Mouse (Mus musculus) liver, embryonic 16.5 days (tissue): ENCODE data around the gene Crb2. TPM values are rescaled to one million over a fixed set of nuclear protein-coding genes. Genes with fewer than 3 reads are reported as not detected.

Experiments
- ATAC-seq: fragments of 200-750 bp; cut with Nextera tagmentation; 2 replicates; pipeline ENCODE4 v1.8.0; 2017; ENCODE audit warnings: low read depth, mild to moderate bottlenecking, moderate number of reproducible peaks, moderate library complexity
- H3K27ac ChIP-seq: fragments of 300-500 bp; sonication (generic); 2 replicates; pipeline ENCODE4 v1.5.1; 2014; ENCODE audit warnings: mild to moderate bottlenecking, low read length
- H3K27me3 ChIP-seq: fragments of 300-500 bp; sonication (generic); 2 replicates; pipeline ENCODE4 v1.6.1; 2014; ENCODE audit warnings: low read depth, low read length, mixed read lengths; ENCODE audit not compliant: control insufficient read depth, insufficient read depth
- H3K36me3 ChIP-seq: fragments of 300-500 bp; sonication (generic); 2 replicates; pipeline ENCODE4 v1.6.1; 2014; ENCODE audit warnings: mild to moderate bottlenecking; ENCODE audit not compliant: control insufficient read depth, insufficient read depth
- H3K4me1 ChIP-seq: fragments of 300-500 bp; sonication (generic); 2 replicates; pipeline ENCODE4 v1.6.1; 2014; ENCODE audit warnings: low read depth, low read length, mixed read lengths; ENCODE audit not compliant: control insufficient read depth
- H3K4me2 ChIP-seq: fragments of 300-500 bp; sonication (generic); 2 replicates; pipeline ENCODE4 v1.6.1; 2014; ENCODE audit warnings: low read depth, low read length, mixed read lengths
- H3K4me3 ChIP-seq: fragments of 300-500 bp; sonication (generic); 2 replicates; pipeline ENCODE4 v1.5.1; 2014; ENCODE audit warnings: low read depth, mild to moderate bottlenecking, low read length
- H3K9ac ChIP-seq: fragments of 300-500 bp; sonication (generic); 2 replicates; pipeline ENCODE4 v1.6.1; 2014; ENCODE audit warnings: low read depth, low read length
- H3K9me3 ChIP-seq: fragments of 300-500 bp; sonication (generic); replicated peaks from 2 replicates; pipeline ENCODE4 v1.6.1; 2016; ENCODE audit warnings: low read length; ENCODE audit not compliant: control insufficient read depth
- WGBS: fragments of 180-500 bp; shearing (Covaris S2); extraction: QIAGEN DNeasy Blood & Tissue Kit; methylation state at CpG from one replicate; pipeline ENCODE4 v1.1.7; 2014; ENCODE audit not compliant: insufficient replicate concordance; 5-methylcytosine and 5-hydroxymethylcytosine counted together
- polyA plus RNA-seq: library from polyadenylated mRNA; unstranded; fragments of >200 nt; fragmentation: Nextera tagmentation; extraction: Ambion mirVana; gene quantifications from 2 replicates; pipeline ENCODE4 v1.2.1, GENCODE M21; 2015

The Crb2 gene
- polyA plus RNA-seq, 1 experiment from 2014 or later = 0.06 TPM

DNA sequence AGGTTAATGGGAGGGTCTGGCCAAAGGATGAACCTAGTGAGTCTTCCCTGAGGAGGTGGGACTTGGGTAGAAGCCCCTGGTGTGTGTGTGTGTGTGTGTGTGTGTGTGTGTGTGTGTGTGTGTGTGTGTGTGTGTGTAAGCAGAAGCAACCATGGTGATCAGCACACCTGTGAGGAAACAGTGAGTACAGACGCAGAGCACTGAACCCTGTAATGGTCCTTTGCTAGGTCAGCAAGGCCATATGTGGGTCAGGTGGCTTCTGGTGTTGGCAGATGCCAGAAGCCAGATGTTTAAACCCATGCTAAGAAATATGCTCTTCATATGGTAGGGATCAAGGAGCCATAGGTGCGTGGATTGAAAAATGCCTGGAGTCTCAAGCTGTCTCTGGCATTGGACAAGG lies 11.5 kb upstream of the Crb2 start:
- Histone ChIP-seq H3K4me3 (no peak overlapping the region), H3K27me3 (no peaks in the 10 kb centered on the region), H3K9me3 (no peaks in the 10 kb centered on the region), H3K4me2 (no peak overlapping the region), H3K36me3 (no peaks in the 10 kb centered on the region), H3K9ac (no peak overlapping the region), H3K27ac (no peak overlapping the region), H3K4me1 (no peaks in the 10 kb centered on the region)
- WGBS = 73% methylated on average over 2 of the region's 2 CpGs
- ATAC-seq = no peak

DNA sequence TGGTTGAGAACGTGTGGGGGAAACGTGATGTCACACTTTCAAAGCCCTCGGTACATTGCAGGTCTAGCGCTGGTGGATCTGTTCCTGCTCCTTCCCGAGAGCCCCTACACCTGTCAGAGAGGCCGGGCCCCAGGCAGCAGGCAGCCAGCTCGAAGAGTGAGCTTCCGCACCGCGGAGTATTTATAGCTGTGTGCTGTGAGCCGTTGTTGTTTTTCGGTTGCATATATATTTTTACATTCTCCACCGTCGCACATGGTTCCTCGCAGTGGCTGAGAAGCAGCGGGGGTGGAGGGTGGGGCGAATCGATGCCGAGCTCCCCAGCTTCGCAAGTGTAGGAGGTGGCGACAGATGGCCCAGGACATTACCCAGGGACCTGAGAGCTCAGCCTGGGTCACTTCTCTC lies 11.0 kb upstream of the Crb2 start:
- ATAC-seq = no peak; the same call in 1 of the 2 replicates
- 14% methylated on average over 21 of the region's 21 CpGs for WGBS
- H3K27ac ChIP-seq = no peak overlapping the region
- H3K4me1 ChIP-seq = no peaks in the 10 kb centered on the region
- H3K36me3 ChIP-seq = no peaks in the 10 kb centered on the region
- H3K9ac ChIP-seq = no peak overlapping the region
- no peaks in the 10 kb centered on the region for H3K27me3 ChIP-seq
- H3K9me3 ChIP-seq = no peaks in the 10 kb centered on the region
- no peak overlapping the region for H3K4me2 ChIP-seq
- no peak overlapping the region for H3K4me3 ChIP-seq

GRCm38 (mm10) chr2:37766027-37766761 lies 9.9 kb upstream of the Crb2 start:
- WGBS = 32% methylated on average over 11 of the region's 11 CpGs
- 0 out of 2 replicates have a peak, but pooled peaks have one; percentile 8 for ATAC-seq
- Histone ChIP-seq H3K4me2 (no peak overlapping the region), H3K27ac (no peak overlapping the region), H3K9me3 (no peaks in the 10 kb centered on the region), H3K36me3 (no peaks in the 10 kb centered on the region), H3K27me3 (no peaks in the 10 kb centered on the region), H3K9ac (no peak overlapping the region), H3K4me3 (no peak overlapping the region), H3K4me1 (no peaks in the 10 kb centered on the region)

DNA sequence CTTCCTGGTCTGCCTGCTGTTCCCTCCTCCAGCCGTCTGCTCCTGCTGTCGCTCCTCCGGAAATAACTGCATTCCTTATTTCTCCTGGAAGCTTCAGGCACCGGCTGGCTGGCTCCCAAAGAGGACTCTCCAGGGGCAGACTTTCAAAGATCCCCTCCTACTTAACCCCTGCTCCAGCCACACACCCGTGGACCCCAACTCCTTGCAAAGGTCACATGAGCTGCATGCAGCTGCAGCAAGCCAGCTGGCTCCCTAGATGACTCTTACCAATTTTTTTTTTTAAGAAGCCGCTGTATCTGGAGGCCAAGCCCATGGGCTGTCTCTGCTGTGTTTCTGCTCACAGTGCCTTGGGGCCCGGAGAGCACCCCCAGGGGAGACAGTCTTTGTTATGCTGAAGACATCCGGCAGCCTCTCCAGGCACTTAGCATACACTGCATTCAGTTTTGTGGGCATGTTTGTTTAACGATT lies 8.9 kb upstream of the Crb2 start:
- WGBS = 43% methylated on average over 9 of the region's 9 CpGs
- no peak for ATAC-seq
- no peak overlapping the region for H3K27ac ChIP-seq

GRCm38 (mm10) chr2:37767739-37768138 lies 8.3 kb upstream of the Crb2 start:
- no peaks in the 10 kb centered on the region for H3K4me1 ChIP-seq
- no peak for ATAC-seq
- H3K9ac ChIP-seq = no peak overlapping the region
- no peak overlapping the region for H3K27ac ChIP-seq
- H3K36me3 ChIP-seq = no peaks in the 10 kb centered on the region
- no peak overlapping the region for H3K4me3 ChIP-seq
- H3K9me3 ChIP-seq = no peaks in the 10 kb centered on the region
- whole genome bisulfite sequencing = 55% methylated on average over 3 of the region's 3 CpGs
- H3K27me3 ChIP-seq = no peaks in the 10 kb centered on the region
- H3K4me2 ChIP-seq = no peak overlapping the region

More for the DNA sequence above, 8.9 kb upstream of the Crb2 start:
- Histone ChIP-seq H3K4me3 (no peak overlapping the region), H3K9me3 (no peaks in the 10 kb centered on the region), H3K36me3 (no peaks in the 10 kb centered on the region), H3K4me2 (no peak overlapping the region), H3K4me1 (no peaks in the 10 kb centered on the region), H3K9ac (no peak overlapping the region), H3K27me3 (no peaks in the 10 kb centered on the region)

DNA sequence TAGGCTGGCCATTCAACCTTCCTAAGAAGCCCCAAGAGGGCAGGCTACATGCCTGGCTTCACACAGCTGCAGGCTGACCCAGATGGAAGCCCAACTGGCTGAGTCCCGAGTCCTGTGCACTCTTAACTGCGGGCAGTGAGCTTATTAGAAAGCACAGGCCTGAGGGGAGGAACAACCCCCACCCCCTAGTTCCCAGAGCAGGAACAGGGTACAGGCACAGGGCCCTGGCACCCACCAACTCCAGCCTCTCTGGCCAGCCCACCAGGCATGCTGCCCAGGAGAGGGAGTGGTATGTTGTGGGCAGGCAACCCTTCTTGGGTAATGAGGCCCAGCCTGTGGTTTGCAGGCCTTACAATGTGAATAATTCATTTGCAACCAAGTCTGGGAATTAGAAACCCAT lies 7.1 kb upstream of the Crb2 start:
- WGBS = 46% methylated on average over 2 of the region's 2 CpGs
- Histone ChIP-seq H3K27me3 (no peaks in the 10 kb centered on the region), H3K27ac (no peak overlapping the region), H3K4me3 (no peak overlapping the region), H3K4me1 (no peaks in the 10 kb centered on the region), H3K9ac (no peak overlapping the region), H3K4me2 (no peak overlapping the region), H3K36me3 (no peaks in the 10 kb centered on the region), H3K9me3 (no peaks in the 10 kb centered on the region)
- ATAC-seq = no peak

DNA sequence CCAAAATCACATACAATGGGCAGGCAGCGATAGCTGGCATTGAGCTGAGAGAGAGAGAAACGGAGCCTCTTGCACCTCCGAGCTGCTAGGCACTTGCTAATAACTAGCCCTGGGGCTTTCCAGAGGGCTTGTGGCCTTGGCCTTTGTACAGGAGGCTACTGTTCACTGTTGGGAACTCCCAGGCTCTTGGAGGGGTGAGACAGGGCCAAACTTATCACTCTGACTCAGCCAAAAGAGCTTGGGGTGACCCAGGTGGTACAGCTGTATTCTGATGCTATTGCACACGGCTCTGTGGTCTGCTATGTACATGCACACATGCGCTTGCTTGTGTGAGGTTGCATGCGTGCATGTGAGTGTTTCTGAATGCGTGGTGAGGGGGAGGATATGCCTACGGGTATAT lies 6.3 kb upstream of the Crb2 start:
- Histone ChIP-seq H3K4me2 (no peak overlapping the region), H3K9ac (no peak overlapping the region), H3K4me3 (no peak overlapping the region), H3K9me3 (no peaks in the 10 kb centered on the region), H3K27me3 (no peaks in the 10 kb centered on the region), H3K27ac (no peak overlapping the region), H3K36me3 (no peaks in the 10 kb centered on the region), H3K4me1 (no peaks in the 10 kb centered on the region)
- ATAC-seq = no peak
- 68% methylated on average over 8 of the region's 8 CpGs for WGBS

- H3K9ac ChIP-seq = no peak overlapping the region
- under 1% methylated on average over 18 of the region's 18 CpGs for WGBS
- ATAC-seq = peak; percentile 53
Measured at GRCm38 (mm10) chr2:37771618-37772285, 4.3 kb upstream of the Crb2 start.

DNA sequence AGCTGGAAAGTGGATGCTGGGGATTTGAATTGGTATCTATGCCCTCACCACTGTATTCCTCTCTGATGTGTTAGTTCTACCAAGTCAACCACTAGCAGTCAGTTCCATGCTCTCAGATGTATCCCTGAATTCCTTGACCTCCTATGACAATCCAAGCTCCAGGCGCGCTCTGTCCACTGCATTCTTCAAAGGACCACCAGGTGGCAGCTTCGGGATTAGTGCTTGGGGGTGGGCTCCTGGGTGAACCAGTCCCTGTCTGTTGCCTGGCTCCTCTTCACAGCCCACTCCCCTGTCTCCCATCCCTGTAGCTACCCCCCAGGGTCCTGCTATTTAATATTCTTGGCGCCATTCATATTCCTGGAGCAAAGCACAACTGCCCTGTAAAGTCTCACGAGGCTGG lies 1.5 kb upstream of the Crb2 start:
- Histone ChIP-seq H3K4me2 (no peak overlapping the region), H3K4me1 (peaks cover 4% of the 10 kb centered on the region), H3K27me3 (peaks cover 24% of the 10 kb centered on the region), H3K9me3 (no peaks in the 10 kb centered on the region), H3K4me3 (no peak overlapping the region), H3K27ac (no peak overlapping the region), H3K36me3 (no peaks in the 10 kb centered on the region), H3K9ac (no peak overlapping the region)
- 13% methylated on average over 5 of the region's 5 CpGs for WGBS
- ATAC-seq = no peak

More at GRCm38 (mm10) chr2:37771618-37772285, 4.3 kb upstream of the Crb2 start:
- H3K4me1 ChIP-seq = peaks cover 3% of the 10 kb centered on the region
- no peaks in the 10 kb centered on the region for H3K36me3 ChIP-seq
- H3K4me2 ChIP-seq = peak overlapping the region; percentile 67
- H3K27me3 ChIP-seq = peaks cover 12% of the 10 kb centered on the region
- H3K9me3 ChIP-seq = no peaks in the 10 kb centered on the region
- peak overlapping the region; percentile 45 for H3K4me3 ChIP-seq
- no peak overlapping the region for H3K27ac ChIP-seq
